Mouse (Mus musculus) brown adipose tissue, adult 24 weeks (tissue): ENCODE data around the gene Hnrnpul1. TPM values are rescaled to one million over a fixed set of nuclear protein-coding genes. Genes with fewer than 3 reads are reported as not detected.

Source experiments
- H3K27ac ChIP-seq: fragments of 200-500 bp; replicated peaks from 2 replicates; pipeline ENCODE4 v1.5.1; 2012; ENCODE audit warnings: low read depth, mild to moderate bottlenecking, low read length
- H3K4me1 ChIP-seq: fragments of 200-500 bp; 2 replicates; pipeline ENCODE4 v1.6.1; 2012; ENCODE audit warnings: low read length, mixed read lengths; ENCODE audit not compliant: control insufficient read depth, insufficient read depth, insufficient read length
- H3K4me3 ChIP-seq: fragments of 200-500 bp; 2 replicates; pipeline ENCODE4 v1.5.1; 2012; ENCODE audit warnings: low read depth, mild to moderate bottlenecking, low read length, moderate library complexity; ENCODE audit not compliant: insufficient read depth
- polyA plus RNA-seq: library from polyadenylated mRNA; stranded (reverse); fragments of >200 nt; gene quantifications from 2 replicates; pipeline ENCODE4 v1.2.4, GENCODE M21; 2012; ENCODE audit not compliant: missing spikeins, insufficient read depth, insufficient read length

The Hnrnpul1 gene
- polyA plus RNA-seq, 1 experiment = 42.6 TPM

GRCm38 (mm10) chr7:25718788-25719417, 35.7 kb downstream of the Hnrnpul1 start, which contains the start of gene Ccdc97:
TSS of gene Ccdc97 (minus strand) at chr7:25719088.
- H3K4me3 ChIP-seq = peak within 1 kb of the TSS; percentile 94
- 0 out of 2 replicates have a peak, but pooled peaks cover 3% of the 10 kb centered on the region for H3K4me1 ChIP-seq
- H3K27ac ChIP-seq = peak within 1 kb of the TSS; percentile 99

DNA sequence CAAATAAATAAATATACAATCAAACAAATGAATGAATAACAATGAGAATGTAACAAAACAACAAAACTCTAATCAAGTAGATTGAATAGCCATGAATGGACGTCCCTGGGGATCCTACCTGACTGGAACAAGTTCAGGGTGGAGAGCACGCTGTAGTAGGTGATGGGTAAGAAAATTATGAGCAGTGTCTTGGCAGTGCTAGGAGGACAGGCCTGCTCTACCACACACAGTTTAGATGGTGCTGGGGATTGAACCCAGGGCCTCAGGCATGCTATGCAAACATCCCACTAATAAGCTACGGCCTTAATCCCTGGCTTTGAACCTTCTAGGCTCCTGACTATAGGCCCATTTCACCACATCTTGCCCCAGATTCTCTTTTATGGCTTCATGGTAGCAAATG, 37.1 kb downstream of the Hnrnpul1 start:
- 0 out of 2 replicates have a peak, but pooled peaks cover 3% of the 10 kb centered on the region for H3K4me1 ChIP-seq
- H3K27ac ChIP-seq = no peak overlapping the region
- H3K4me3 ChIP-seq = no peak overlapping the region

DNA sequence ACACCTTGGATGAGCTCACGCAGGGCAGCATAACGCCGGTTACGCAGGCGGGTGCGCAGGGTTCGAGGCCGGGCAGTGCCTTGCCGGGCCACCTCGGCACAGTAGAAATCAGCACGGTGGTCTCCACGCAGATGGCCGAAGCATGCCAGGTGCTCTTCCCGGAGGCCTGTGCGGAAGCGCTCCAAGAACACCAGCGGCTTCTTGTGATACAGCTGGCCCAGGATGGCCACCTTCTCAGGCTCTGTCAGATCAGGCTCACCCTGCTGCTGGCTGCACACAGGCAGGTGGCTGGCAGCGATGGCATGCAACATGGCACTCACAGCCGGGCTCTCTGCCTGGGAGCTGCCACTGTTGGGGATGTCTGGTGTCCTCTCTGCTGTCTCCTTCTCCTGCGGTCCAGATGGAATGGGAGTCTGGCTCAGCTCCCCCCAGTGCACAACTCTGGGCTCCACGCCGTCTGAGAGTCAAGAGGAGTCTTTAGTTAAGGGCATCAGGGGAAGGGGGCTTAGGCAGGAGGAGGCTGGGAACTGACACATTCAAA, 38.8 kb downstream of the Hnrnpul1 start:
- Histone ChIP-seq H3K4me3 (no peak overlapping the region), H3K4me1 (peaks cover 12% of the 10 kb centered on the region), H3K27ac (no peak overlapping the region)

DNA sequence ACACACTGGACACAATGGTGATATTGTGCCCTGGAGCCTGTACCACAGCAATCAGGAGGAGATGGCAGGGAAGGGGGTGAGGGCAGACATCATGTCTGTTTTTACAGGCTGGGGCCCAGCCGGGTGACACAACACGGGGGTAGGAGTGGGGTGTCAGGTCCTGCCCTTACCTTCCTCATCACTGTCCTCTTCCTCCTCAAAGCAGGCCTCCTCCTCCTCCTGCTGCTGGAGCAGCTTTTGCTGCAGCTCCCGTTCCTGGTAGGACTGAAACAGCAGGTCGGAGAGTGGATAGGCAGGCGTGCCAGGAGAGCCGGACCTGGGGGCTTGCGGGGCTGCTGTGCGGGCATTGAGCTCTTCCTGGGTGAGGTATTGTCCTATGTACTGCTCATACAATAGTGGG, 40.0 kb downstream of the Hnrnpul1 start:
- H3K4me1 ChIP-seq = peaks cover 16% of the 10 kb centered on the region
- no peak overlapping the region for H3K4me3 ChIP-seq
- no peak overlapping the region for H3K27ac ChIP-seq

GRCm38 (mm10) chr7:25712801-25713200, 41.8 kb downstream of the Hnrnpul1 start:
- Histone ChIP-seq H3K27ac (no peak overlapping the region), H3K4me3 (no peak overlapping the region), H3K4me1 (peaks cover 17% of the 10 kb centered on the region)

GRCm38 (mm10) chr7:25711731-25712197, 42.8 kb downstream of the Hnrnpul1 start:
- H3K27ac ChIP-seq = peak overlapping the region; percentile 33
- H3K4me1 ChIP-seq = peaks cover 25% of the 10 kb centered on the region
- H3K4me3 ChIP-seq = no peak overlapping the region

DNA sequence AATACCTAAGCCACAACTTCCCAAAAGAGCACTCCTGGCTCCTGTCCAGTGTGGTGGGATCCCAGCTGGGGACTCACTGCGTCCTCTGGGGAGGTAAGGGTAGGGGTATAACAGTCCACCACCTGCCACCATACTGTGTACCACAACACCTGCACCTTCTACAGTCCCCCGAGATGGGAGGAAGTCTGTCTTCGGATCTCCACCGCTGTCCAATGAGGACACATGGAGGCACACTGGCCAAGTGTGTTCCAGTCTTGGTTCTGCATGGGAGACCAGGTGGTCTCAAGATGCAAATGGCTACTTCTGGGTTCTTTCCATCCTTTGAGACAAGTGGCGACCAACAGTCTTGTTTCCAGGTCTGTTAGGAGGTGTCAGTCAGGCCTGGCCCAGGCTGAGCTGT, 43.4 kb downstream of the Hnrnpul1 start:
- Histone ChIP-seq H3K4me1 (peaks cover 30% of the 10 kb centered on the region), H3K4me3 (no peak overlapping the region), H3K27ac (peak overlapping the region; percentile 33; the same call in 1 of the 2 replicates)

GRCm38 (mm10) chr7:25710519-25711130, 43.9 kb downstream of the Hnrnpul1 start:
- H3K4me1 ChIP-seq = peaks cover 35% of the 10 kb centered on the region
- no peak overlapping the region for H3K27ac ChIP-seq
- H3K4me3 ChIP-seq = no peak overlapping the region

GRCm38 (mm10) chr7:25709961-25710360, 44.6 kb downstream of the Hnrnpul1 start:
- Histone ChIP-seq H3K4me3 (no peak overlapping the region), H3K4me1 (peaks cover 42% of the 10 kb centered on the region), H3K27ac (no peak overlapping the region)

DNA sequence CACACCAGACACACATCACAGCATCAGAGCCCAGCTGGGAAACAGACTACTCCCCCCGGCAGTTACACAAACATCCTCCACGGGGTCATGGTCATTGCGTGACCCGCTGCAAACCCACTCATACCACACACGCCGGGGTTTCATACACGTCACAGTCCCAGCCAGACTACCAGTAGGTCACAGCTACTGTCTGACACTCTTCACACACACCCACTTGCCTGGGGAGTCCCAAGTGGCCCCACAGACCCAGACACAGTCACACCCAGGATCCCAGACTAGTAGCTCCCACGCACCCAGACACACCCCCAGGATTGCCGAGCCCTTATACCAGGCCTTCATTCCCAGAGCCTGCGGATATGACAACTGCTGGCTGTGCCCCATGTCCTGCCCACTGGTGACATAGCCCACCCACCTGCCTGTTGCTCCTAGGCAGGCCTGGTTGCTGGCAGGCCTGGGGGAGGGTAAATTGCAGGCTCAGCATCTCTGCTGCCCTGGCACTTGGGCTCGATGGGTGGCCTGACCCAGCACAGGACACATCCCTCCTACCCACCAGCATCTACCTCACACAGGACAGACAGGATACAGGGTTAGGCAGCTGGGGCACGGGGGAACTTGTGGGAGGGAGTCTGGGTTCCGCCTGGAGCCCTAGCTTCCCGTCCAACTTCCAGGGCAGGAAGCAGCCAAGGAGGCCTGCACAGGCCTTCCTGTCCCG, 46.8 kb downstream of the Hnrnpul1 start:
- Histone ChIP-seq H3K4me3 (peak overlapping the region; percentile 49), H3K4me1 (peaks cover 51% of the 10 kb centered on the region), H3K27ac (peak overlapping the region; percentile 97)

DNA sequence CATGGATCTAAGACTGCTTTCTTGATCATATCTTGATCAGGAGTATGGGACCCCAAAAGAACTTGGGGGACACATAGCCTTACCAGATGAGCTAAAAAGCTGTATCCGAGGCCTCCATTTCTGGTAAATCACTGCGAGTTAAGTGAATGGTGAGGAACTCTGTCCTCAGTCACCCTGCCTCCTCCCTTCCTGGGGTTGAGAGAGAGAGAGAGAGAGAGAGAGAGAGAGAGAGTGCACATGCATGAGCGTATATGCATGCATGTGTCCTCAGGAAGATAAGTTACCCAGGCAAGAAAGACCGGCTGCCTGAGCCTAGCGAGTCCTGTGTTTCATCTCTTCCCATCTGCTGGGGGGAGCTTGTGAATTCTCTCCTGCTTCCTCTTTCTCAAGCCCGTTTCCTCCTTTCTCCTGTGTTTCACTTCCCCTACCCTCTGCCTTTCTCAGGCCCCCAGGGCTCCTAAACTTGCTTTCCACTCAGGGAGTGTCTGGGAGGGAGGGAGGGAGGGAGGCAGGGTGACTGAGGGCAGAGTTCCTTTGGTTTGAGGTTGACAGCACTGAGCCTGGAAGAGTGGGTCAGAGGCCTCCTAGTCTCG, 47.9 kb downstream of the Hnrnpul1 start:
- H3K27ac ChIP-seq = peak overlapping the region; percentile 97
- no peak overlapping the region for H3K4me3 ChIP-seq
- peaks cover 49% of the 10 kb centered on the region for H3K4me1 ChIP-seq

- H3K4me1 ChIP-seq = peaks cover 42% of the 10 kb centered on the region
- peak overlapping the region; percentile 97 for H3K27ac ChIP-seq
- no peak overlapping the region for H3K4me3 ChIP-seq
Observed at GRCm38 (mm10) chr7:25705801-25706251, 48.7 kb downstream of the Hnrnpul1 start.

- Histone ChIP-seq H3K27ac (peak overlapping the region; percentile 97; the same call in 1 of the 2 replicates), H3K4me1 (peaks cover 37% of the 10 kb centered on the region), H3K4me3 (no peak overlapping the region; the same call in 1 of the 2 replicates)
Observed at GRCm38 (mm10) chr7:25704716-25705364, 49.7 kb downstream of the Hnrnpul1 start.

DNA sequence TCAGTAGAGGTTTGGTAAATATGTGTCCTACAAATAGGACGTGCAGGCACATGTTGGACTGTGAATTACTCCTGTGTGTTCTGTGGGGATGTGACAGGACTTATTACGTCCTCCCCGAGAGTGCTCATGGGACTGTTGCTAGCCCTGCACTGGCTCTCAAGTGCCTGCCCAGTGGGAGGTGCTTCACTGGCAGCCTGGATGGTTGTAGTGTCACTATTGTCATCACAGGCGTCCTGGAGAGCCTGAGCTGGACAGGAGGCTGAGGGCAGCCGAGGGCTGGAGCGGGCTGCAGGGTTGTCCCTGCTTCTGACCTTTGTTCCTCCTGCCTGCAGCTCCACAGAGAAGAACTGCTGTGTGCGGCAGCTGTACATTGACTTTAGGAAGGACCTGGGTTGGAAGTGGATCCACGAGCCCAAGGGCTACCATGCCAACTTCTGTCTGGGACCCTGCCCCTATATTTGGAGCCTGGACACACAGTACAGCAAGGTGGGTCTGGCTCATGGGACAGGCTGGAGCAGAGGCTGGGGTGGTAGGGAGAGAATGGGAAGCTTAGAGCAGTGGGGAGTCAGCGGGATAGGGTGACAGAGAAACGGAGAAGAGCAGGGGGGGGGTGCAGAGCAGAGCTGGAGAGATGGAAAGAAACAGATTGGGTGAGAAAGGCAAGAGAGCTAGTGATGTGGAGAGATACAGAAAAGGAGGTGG, 50.6 kb downstream of the Hnrnpul1 start:
- H3K4me3 ChIP-seq = no peak overlapping the region
- peak overlapping the region; percentile 50 for H3K27ac ChIP-seq

More for the DNA sequence above, 50.6 kb downstream of the Hnrnpul1 start:
- H3K4me1 ChIP-seq = peaks cover 37% of the 10 kb centered on the region
